Mouse (Mus musculus) ES-CJ7 (cell line): ENCODE measurements around the gene Eftud2.
A peak's percentile ranks its signal among the peaks of the same experiment; 100 is the strongest.

ENCODE experiments used
- DNase-seq: peaks from one replicate; pipeline ENCODE4 v3.0.0; 2011; ENCODE audit warnings: low read depth, low spot score

Gene Eftud2

DNA sequence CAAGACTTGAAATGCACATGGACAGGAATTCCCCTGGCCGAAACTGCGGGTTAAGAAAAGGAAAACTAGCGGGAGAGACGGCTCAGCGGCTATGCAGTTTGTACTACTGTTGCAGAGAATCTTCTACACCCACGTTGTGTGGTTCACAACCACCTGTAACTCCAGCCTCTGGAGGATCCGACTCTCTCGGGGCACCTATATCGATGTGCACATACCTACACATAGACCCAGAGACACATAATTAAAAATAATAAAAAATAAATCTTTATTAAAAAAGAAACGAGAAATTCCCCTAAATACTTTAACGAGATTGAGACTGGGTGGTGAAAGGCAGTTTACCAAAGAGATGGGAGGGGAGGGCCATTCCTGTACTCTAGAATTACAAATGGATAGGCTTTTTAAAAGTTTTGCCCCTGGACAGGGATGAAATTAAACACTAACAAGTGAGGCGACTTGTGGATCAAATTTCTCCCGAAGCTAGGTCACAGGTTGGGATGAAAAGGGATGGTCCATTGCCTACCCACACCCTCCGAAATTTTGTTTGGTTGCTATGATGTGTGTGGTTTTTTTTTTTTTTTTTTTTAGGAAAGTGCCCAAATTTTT is 60.9 kb downstream of the Eftud2 start:
- peak; percentile 48 for DNase-seq

GRCm38 (mm10) chr11:102819021-102819782 is 61.6 kb downstream of the Eftud2 start, which contains the start of gene Gjc1:
Gene Gjc1, minus strand, starts transcription at chr11:102819700.
- peak; percentile 97 for DNase-seq

DNA sequence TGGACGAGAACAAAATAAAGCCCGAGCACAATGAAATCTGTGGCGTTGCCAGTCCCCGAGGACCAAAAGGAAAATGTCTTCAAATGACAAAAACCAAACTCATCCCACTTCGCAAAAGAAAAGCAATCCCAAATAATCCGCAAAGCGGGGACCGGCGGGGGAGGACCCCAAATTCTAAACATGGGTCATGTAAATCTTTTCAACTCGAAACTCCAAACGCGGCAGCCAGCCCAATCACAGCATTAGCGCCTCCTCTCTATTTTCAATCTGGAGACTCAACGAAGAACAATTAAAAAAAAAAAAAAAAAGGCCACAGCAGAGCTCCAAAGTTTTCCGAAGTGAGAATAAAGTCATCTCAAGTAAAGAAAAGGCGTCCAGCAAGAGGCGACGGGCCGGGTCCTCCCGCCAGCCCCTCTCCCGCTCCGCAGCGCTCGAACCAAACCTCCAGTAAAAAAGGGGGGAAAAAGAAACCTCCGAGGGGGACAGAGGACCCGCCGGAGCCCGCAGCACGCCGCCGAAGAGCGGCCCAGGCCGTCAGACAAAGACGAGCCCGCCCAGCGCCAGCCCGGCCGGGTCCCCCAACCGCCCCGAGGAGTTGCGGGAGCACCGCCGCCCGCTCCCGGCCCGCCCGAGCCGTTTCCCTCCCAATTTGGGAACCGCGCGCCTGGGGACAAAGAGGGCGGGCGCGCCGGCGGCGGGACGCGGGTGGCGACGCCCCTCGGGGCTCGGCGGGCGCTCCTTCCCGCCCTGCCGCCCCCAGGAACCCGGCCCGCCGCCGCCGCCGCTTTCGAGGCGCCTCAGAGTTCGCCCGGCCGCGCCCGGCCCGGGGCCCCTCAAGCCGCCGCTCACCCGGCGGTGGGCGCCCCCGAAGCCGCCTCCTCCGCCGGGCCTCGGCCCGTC is 62.4 kb downstream of the Eftud2 start:
- no peak for DNase-seq

GRCm38 (mm10) chr11:102814881-102815280 is 65.9 kb downstream of the Eftud2 start:
- DNase-seq, result peak; percentile 65

DNA sequence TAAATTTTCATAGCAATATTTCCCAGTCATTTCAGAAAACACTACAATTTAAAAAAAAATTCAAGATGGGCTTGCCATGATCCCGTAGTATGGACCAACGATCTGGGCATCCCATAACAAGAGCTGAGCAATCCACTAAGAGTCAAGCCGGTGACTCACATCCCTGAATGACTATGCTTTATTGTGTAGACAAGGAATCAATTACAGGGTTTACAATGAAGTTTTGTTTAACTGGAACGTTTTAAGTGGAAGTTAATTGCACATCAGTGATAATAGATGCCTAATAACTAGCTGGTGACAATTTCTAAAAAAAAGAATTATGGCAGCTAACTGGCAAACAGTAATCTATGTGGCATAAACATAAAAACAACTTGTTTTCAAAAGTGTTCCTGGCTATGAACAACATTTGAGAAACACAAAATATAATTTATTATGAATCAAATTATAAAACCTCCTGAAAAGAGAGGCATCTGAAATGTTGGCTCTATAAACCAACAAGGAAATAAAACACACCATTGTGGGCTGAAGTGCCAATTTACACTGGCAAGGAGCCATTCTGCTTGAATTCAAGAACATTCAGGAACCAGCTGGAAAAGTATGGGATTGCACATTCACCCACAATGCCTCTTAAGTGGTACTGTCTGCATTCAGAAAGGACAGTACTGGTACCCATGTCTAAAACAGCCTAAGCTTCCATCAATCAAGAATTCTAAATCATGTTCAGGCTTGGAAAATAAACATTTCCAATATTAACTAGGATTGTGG is 69.9 kb downstream of the Eftud2 start:
- DNase-seq, result no peak

GRCm38 (mm10) chr11:102808246-102808645 is 72.5 kb downstream of the Eftud2 start:
- no peak for DNase-seq

DNA sequence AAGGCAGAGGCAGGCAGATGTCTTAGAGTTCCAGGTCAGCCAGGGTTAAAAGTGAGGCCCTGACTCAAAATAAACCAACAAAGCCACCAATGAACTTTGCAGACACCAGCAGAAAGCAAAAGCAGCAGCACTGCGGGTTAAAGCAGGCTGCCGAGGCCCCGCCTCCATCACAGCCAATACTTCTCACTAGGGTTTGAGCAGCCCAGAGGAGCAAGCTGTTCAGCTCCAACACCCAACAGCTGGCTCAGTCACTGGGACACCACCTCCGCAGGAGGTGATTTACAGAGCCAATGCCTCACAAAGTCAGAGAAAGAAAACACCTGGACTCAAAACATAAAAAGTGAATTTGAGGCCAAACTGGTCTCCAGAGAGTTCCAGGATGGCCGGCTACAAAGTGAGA is 77.3 kb downstream of the Eftud2 start:
- DNase-seq, result no peak

DNA sequence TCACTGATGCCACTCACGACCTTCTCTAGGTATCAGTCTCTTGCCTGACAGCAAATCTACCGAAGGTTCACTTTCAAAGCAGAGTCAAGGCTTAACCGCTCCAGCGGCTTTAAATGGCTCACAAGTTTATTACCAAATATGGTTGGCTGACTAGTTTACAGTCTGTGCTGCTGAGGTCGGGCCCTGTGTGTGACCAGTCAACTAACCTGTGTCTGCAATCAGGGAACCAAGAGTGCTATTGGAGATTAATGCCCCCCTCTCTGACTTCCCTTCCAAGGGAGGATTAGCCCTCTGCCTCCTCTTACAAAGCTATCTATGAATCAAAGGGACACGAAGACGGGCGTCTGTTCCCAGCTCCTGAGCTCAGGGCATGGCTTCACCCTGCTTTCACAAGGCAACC is 86.6 kb downstream of the Eftud2 start:
- DNase-seq, result no peak

DNA sequence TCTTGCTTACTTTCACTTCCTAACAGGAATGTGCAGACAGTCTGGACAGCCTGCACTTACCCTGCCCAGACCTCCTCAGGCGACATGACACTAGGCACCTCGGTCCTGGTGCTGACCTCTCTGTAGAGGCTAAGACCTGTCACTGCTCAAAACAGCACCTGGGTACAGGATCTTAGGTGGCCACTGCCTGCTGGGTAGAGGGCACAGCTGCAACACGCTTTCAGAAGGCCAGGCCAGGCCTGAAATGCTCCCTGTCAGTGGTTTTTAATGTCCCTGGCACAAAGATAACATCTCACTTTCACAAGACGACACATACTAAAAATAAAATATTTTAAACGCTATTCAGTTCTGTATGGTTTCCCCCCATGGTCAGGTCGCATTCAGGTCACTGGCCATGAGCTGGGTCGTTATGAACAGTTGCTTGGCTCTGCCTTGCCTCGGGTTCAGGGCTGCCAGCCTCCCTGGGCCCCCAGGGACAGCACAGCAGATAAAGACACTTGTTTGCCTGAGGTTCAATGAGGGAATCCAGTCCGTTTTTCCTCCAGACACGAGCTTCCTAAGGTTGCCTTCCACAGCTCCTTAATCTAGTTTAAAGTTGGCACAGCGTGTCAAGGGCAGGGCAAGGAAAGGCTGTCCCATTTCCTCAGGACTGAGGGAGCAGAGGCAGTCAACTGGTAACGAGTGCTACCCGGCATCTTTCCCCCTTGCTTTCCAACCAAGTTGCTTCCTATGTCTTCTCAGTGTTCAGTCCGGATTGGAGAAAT is 88.9 kb downstream of the Eftud2 start:
- DNase-seq, result no peak
